Mouse (Mus musculus) embryonic fibroblast, embryonic 13.5 days (primary cell): Measurements from ENCODE around the gene P2ry6. TPM values are rescaled to one million over a fixed set of nuclear protein-coding genes. Genes with fewer than 3 reads are reported as not detected.

Source experiments
- H3K27ac ChIP-seq: 2 replicates; pipeline ENCODE4 v1.5.1; 2012; ENCODE audit warnings: low read length, control low read depth, inconsistent platforms; ENCODE audit not compliant: insufficient read depth
- H3K4me1 ChIP-seq: 2 replicates; pipeline ENCODE4 v1.6.1; 2011; ENCODE audit warnings: low read length; ENCODE audit not compliant: control insufficient read depth, insufficient read depth
- H3K4me3 ChIP-seq: 2 replicates; pipeline ENCODE4 v1.5.1; 2011; ENCODE audit warnings: mild to moderate bottlenecking, control low read depth, low read length; ENCODE audit not compliant: insufficient read depth
- CTCF ChIP-seq: IDR thresholded peaks from 2 replicates; pipeline ENCODE4 v1.5.1; 2011; ENCODE audit warnings: mild to moderate bottlenecking, control low read depth, low read length, moderate library complexity, borderline replicate concordance; ENCODE audit not compliant: insufficient read depth
- POLR2A ChIP-seq: IDR thresholded peaks from 2 replicates; pipeline ENCODE4 v1.6.1; 2011; ENCODE audit warnings: low read depth, mild to moderate bottlenecking, control low read depth, low read length, moderate library complexity
- polyA plus RNA-seq: library from polyadenylated mRNA; stranded (reverse); fragments of >200 nt; gene quantifications from 2 replicates; pipeline ENCODE4 v1.2.4, GENCODE M21; 2011; ENCODE audit warnings: low read depth; ENCODE audit not compliant: missing spikeins, insufficient read length

P2ry6 gene
- polyA plus RNA-seq, 1 experiment, result 1.4 TPM

- no peak overlapping the region for H3K27ac ChIP-seq
- no peak overlapping the region for H3K4me3 ChIP-seq
- TF ChIP-seq POLR2A (no peak), CTCF (no peak)
- H3K4me1 ChIP-seq, result 0 out of 2 replicates have a peak, but pooled peaks cover 3% of the 10 kb centered on the region
Measured at GRCm38 (mm10) chr7:100893249-100894056, 81.0 kb downstream of the P2ry6 start.

Other genes starting within 250 kb of the P2ry6 start
- 4.6 and 7.4 TPM in 2 replicates for gene Relt, start 111.2 kb downstream of the P2ry6 start, polyA plus RNA-seq
- 43.1 and 54.8 TPM in 2 replicates for gene Arhgef17, start 42.5 kb downstream of the P2ry6 start, polyA plus RNA-seq
- gene P2ry2, start 38.2 kb upstream of the P2ry6 start, polyA plus RNA-seq, result 2.4 and 5.8 TPM in 2 replicates
- gene Fchsd2, start 118.2 kb upstream of the P2ry6 start, polyA plus RNA-seq, result 29.0 and 30.3 TPM in 2 replicates